Mouse (Mus musculus): ENCODE data around the gene Gm3285.
A peak's percentile ranks its signal among the peaks of the same experiment; 100 is the strongest.

Gene Gm3285

GRCm38 (mm10) chr10:77861675-77862074, at the start of gene Gm3285:
Gene Gm3285 (plus strand): TSS chr10:77861975.
- no peak for DNase-seq (ENCODE audit: low read depth, low spot score)

DNA sequence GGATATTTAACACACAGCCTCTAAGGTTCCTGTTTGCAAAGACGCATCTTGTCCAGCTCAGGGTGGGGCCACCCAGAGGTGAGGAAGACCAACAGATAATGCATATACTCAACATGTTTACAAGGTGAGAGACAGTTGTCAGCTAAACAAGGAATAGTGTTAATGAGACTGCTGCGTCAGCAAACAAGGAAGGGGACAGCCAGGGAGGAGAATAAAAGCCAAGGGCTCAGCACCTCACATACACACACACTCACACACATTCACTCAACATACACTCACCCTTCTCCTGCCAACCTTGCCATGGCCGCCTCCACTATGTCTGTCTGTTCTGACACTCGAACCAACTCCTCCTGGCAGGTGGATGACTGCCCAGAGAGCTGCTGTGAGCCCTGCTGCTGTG, 47.4 kb upstream of the Gm3285 start, which contains the start of gene Gm2696:
Gene Gm2696, plus strand, starts transcription at position 301 of the 400 bp plus-strand sequence.
- no peak for DNase-seq (ENCODE audit: low read depth, low spot score)

- peak; percentile 57 for DNase-seq (ENCODE audit: low read depth, low spot score)
These were observed 46.3 kb upstream of the Gm3285 start for GRCm38 (mm10) chr10:77815514-77815913.

GRCm38 (mm10) chr10:77818523-77818922, 43.3 kb upstream of the Gm3285 start:
- DNase-seq (ENCODE audit: low read depth, low spot score), result no peak

DNA sequence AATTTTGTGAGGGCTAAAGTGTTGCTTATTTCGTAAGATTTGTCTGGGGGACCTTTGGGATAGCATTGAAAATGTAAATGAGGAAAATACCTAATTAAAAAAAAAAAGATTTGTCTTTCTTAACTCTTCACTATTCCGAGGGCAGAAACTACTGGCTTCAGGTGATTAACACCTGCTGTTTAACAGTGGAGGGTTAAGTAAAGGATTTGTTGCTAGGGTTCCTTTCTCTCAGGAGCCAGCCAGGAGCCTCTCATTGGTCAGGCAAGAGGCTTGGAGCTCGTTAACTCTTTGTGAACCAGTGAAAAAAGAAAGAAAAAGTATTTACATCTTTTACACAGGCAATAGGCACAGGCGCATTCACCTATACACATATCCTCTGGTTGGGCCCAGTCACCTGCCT, 42.6 kb upstream of the Gm3285 start:
- DNase-seq (ENCODE audit: low read depth, low spot score), result no peak

- no peak for DNase-seq (ENCODE audit: low read depth, low spot score)
These were observed 34.8 kb upstream of the Gm3285 start, which contains the start of gene Krtap10-4 for GRCm38 (mm10) chr10:77826951-77827350. Gene Krtap10-4 (minus strand): TSS chr10:77827095.

DNA sequence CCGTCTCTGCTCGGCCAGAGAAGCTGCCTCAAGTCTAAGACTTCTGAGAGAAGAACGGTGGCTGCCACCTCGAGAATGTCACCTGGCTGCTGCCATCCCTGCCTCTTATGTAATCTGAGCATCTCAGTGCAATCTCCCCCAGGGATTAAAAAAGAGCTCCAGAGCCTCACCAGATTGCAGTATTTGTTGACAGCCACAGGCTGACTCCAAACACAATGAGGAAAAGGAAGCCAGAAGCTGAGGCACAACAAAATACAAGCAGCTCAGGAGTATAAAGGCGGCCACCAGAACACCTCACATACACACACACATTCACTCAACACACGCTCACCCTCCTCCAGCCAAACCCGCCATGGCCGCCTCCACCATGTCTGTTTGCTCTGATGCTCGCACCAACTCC, 26.1 kb upstream of the Gm3285 start, which contains the start of gene Krtap10-10:
Gene Krtap10-10, plus strand, starts transcription at position 301 of the 400 bp plus-strand sequence.
- DNase-seq (ENCODE audit: low read depth, low spot score), result no peak

- DNase-seq (ENCODE audit: low read depth, low spot score), result no peak
These were observed 22.8 kb upstream of the Gm3285 start for GRCm38 (mm10) chr10:77839006-77839405.

DNA sequence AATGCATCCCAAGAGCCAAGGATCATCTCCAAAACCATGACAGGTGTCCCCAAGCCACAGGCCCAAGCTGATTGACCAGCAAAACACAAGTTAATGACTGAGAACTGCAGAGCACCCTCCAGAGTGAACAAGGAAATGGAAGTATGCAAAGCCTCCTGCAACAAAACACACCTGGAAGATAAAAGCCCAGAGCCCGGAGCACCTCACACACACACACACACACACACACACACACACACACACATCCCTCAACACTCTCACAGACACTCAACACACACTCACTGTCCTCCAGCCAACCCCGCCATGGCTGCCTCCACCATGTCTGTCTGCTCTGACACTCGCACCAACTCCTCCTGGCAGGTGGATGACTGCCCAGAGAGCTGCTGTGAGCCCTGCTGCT, 15.3 kb upstream of the Gm3285 start, which contains the start of gene Gm36176:
Gene Gm36176, plus strand, starts transcription at position 301 of the 400 bp plus-strand sequence.
- no peak for DNase-seq (ENCODE audit: low read depth, low spot score)

GRCm38 (mm10) chr10:77846961-77847360, 14.8 kb upstream of the Gm3285 start:
- DNase-seq (ENCODE audit: low read depth, low spot score), result no peak

- DNase-seq (ENCODE audit: low read depth, low spot score), result no peak
These were observed 14.2 kb upstream of the Gm3285 start for GRCm38 (mm10) chr10:77847538-77847937.

- DNase-seq (ENCODE audit: low read depth, low spot score), result no peak
These were observed 9.2 kb upstream of the Gm3285 start, which contains the start of gene Gm10318 for GRCm38 (mm10) chr10:77852559-77852958. Gene Gm10318 (plus strand): TSS chr10:77852859.

- peak; percentile 73 for DNase-seq (ENCODE audit: low read depth, low spot score)
These were observed 2.4 kb downstream of the Gm3285 start for GRCm38 (mm10) chr10:77864067-77864761.

GRCm38 (mm10) chr10:77864762-77865143, 3.0 kb downstream of the Gm3285 start:
- DNase-seq (ENCODE audit: low read depth, low spot score), result no peak

- DNase-seq (ENCODE audit: low read depth, low spot score), result no peak
These were observed 5.8 kb downstream of the Gm3285 start for GRCm38 (mm10) chr10:77867546-77867945.

GRCm38 (mm10) chr10:77869651-77870050, 7.9 kb downstream of the Gm3285 start:
- no peak for DNase-seq (ENCODE audit: low read depth, low spot score)

GRCm38 (mm10) chr10:77878985-77879384, 17.2 kb downstream of the Gm3285 start:
- DNase-seq (ENCODE audit: low read depth, low spot score), result peak; percentile 24

DNA sequence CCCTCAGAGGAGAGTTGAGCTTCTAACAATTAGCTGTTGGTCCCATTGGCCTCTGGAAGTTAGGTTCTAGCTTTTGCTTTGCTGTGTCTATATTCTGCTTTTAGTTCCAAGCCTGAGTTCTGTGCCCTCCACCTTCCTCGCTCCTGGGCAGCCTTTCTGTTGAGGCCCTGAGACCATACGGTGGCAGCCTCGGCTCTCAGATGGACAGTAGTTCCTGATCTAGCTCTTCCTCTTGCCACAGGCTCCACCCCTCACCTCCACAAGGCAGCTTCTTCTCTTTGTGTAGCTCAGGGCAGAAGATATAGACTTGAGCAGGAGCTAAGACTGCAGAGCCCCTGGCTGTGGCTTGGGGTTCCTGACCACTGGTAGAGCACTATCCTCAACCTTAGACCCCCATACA, 18.5 kb downstream of the Gm3285 start:
- DNase-seq (ENCODE audit: low read depth, low spot score), result no peak

DNA sequence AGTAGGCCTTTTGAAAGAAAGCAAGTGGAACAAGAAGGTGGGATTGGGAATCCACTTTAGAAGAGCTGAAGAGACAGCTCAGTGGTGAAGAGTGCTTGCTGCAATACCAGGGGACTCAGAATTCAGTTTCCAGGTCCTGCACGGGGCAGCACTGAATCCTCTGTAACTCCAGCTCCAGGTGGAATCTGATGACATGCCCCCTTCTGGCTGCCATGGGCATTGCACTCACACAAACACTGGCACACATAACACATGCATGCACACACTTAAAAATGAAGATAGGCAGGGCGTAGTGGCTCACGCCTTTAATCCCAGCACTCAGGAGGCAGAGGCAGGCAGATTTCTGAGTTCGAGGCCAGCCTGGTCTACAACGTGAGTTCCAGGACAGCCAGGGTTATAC, 20.8 kb downstream of the Gm3285 start:
- DNase-seq (ENCODE audit: low read depth, low spot score), result peak; percentile 12

- DNase-seq (ENCODE audit: low read depth, low spot score), result no peak
These were observed 24.4 kb downstream of the Gm3285 start for GRCm38 (mm10) chr10:77886007-77886747.

- no peak for DNase-seq (ENCODE audit: low read depth, low spot score)
These were observed 29.3 kb downstream of the Gm3285 start for GRCm38 (mm10) chr10:77890987-77891565.

DNA sequence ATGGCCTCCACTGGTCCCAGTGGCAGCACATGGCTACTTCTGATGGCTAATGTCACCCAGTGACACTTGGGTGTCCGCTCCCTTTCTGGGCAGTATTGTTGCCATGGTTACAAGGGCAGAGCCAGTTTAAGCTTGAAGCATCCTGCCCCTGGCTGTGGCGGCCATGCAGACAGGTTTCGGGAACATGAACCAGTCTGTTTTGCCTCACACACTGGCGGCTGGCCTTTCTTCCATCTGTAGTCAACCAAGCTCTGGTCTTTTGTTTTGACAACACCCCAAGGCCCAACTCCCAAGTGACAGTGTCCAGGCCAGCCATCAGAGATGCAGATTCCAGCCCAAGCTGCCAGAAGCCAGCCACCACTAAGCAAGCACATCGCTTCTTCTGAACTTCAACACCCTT, 33.8 kb downstream of the Gm3285 start:
- no peak for DNase-seq (ENCODE audit: low read depth, low spot score)

All from CD4-positive, CD25-positive, alpha-beta regulatory T cell, adult 2 months (primary cell).